Mouse (Mus musculus) cerebellum, postnatal 4 days (tissue): ENCODE measurements around the gene Plekhn1.

Source experiments
- DNase-seq, 2 experiments: peaks; one replicate each; pipeline ENCODE4 v3.0.0; 2022; ENCODE audit warnings: low spot score in 2 of 2, mixed read lengths in 1 of 2

The Plekhn1 gene

GRCm38 (mm10) chr4:156185456-156185949 is 49.2 kb downstream of the Plekhn1 start:
- DNase-seq: peak in 1 of 2 experiments; percentile 16

- no peak for DNase-seq
Measured at GRCm38 (mm10) chr4:156184291-156184954, 50.2 kb downstream of the Plekhn1 start.

- DNase-seq: no peak
Measured at GRCm38 (mm10) chr4:156183747-156184146, 50.9 kb downstream of the Plekhn1 start.

DNA sequence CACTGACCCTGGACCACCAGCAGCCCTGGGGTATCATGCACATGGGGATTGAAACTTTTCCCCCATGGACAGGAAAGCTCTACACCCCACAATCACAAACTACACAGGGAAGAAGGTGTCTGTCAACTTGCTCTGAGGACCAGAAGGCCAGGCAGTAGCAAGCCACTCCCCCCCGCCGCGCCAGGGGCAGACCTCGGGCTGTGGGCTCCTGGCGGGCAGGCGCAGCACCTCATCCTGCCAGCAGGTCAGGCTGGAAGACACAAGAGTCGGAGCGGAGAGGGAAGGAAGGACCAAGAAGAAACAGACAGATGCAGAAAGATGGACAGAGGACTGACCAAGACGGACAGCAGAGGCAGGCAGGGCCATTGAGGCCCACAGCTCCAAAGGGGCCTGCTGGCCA is 57.0 kb downstream of the Plekhn1 start:
- no peak for DNase-seq

DNA sequence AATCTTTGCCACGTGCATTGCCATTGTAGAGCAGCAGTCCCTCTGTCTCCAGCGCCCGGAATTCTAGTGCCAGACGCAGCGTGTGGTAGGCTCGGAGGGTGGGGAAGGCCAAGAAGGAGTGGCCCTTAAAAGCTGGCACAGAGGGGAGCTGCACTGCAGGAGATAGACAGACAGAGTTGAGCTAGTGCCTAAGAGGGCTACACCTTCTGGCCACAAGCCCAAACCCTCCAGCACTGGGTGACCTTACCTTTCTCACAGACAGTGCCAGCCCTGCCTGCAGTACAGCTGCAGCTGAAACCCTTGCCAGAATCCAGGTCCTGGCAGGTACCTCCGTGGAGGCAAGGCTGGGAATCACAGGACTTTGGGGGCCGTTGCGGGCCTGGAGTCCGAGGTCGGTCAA is 62.8 kb downstream of the Plekhn1 start:
- no peak for DNase-seq
